Mouse (Mus musculus): ENCODE data around the gene Derl2. TPM values are rescaled to one million over a fixed set of nuclear protein-coding genes. Genes with fewer than 3 reads are reported as not detected.

The Derl2 gene
- total RNA-seq, 1 experiment: 45.1 TPM

- peaks cover 12% of the 10 kb centered on the region for H3K36me3 ChIP-seq (ENCODE audit: control insufficient read depth, insufficient read depth, low read length, poor library complexity, severe bottlenecking)
- no peaks in the 10 kb centered on the region; a peak in 1 of 4 replicates for H3K4me1 ChIP-seq (ENCODE audit: control insufficient read depth in 2 of 2, insufficient read depth in 2 of 2, low read length in 2 of 2, poor library complexity in 1 of 2)
- no peaks in the 10 kb centered on the region for H3K9me3 ChIP-seq (ENCODE audit: control insufficient read depth, insufficient read depth, low read depth, low read length)
- no peak overlapping the region for H3K9ac ChIP-seq (ENCODE audit: insufficient read depth, low read depth, low read length, poor library complexity, severe bottlenecking)
- H3K4me3 ChIP-seq (ENCODE audit: insufficient read depth in 1 of 2, low read depth in 1 of 2, low read length in 2 of 2, poor library complexity in 1 of 2, severe bottlenecking in 1 of 2): no peak overlapping the region
- in situ Hi-C loops (cut with MboI; ENCODE audit: low sequenced_read_pairs in 2 of 2, unreplicated experiment in 2 of 2): no loop called here
- TF ChIP-seq ZC3H11A (IDR thresholded peaks at IDR 0.05; ENCODE audit: borderline replicate concordance, low read depth, low read length) (no peak), MAFK (IDR thresholded peaks at IDR 0.05; ENCODE audit: insufficient read depth, low read depth, low read length) (no peak), ZNF384 (IDR thresholded peaks at IDR 0.05; ENCODE audit: low read depth, low read length) (no peak), CHD2 (IDR thresholded peaks at IDR 0.05; ENCODE audit: low read depth, low read length) (no peak), HCFC1 (IDR thresholded peaks at IDR 0.05; ENCODE audit: borderline replicate concordance, insufficient read depth, low read length) (no peak)
- no peak overlapping the region for H3K27ac ChIP-seq (ENCODE audit: insufficient read depth, low read depth, low read length, poor library complexity, severe bottlenecking)
- no peak for DNase-seq (ENCODE audit: low read depth, low spot score)
Measured at GRCm38 (mm10) chr11:71007026-71007425, 12.6 kb downstream of the Derl2 start.

- TF ChIP-seq HCFC1 (IDR thresholded peaks at IDR 0.05; ENCODE audit: borderline replicate concordance, insufficient read depth, low read length): no peak
- TF ChIP-seq MAFK (IDR thresholded peaks at IDR 0.05; ENCODE audit: insufficient read depth, low read depth, low read length): no peak
- TF ChIP-seq ZC3H11A (IDR thresholded peaks at IDR 0.05; ENCODE audit: borderline replicate concordance, low read depth, low read length): no peak
- TF ChIP-seq ZNF384 (IDR thresholded peaks at IDR 0.05; ENCODE audit: low read depth, low read length): no peak
- TF ChIP-seq CHD2 (IDR thresholded peaks at IDR 0.05; ENCODE audit: low read depth, low read length): no peak
- Histone ChIP-seq H3K27ac (ENCODE audit: insufficient read depth, low read depth, low read length, poor library complexity, severe bottlenecking) (no peak overlapping the region), H3K9ac (ENCODE audit: insufficient read depth, low read depth, low read length, poor library complexity, severe bottlenecking) (no peak overlapping the region), H3K4me1 (ENCODE audit: control insufficient read depth in 2 of 2, insufficient read depth in 2 of 2, low read length in 2 of 2, poor library complexity in 1 of 2) (no peaks in the 10 kb centered on the region; a peak in 1 of 4 replicates), H3K9me3 (ENCODE audit: control insufficient read depth, insufficient read depth, low read depth, low read length) (no peaks in the 10 kb centered on the region), H3K4me3 (ENCODE audit: insufficient read depth in 1 of 2, low read depth in 1 of 2, low read length in 2 of 2, poor library complexity in 1 of 2, severe bottlenecking in 1 of 2) (peak overlapping the region in 1 of 2 experiments; percentile 22; a peak in 1 of 4 replicates), H3K36me3 (ENCODE audit: control insufficient read depth, insufficient read depth, low read length, poor library complexity, severe bottlenecking) (peaks cover 7% of the 10 kb centered on the region; the same call in 1 of the 2 replicates)
- no peak for DNase-seq (ENCODE audit: low read depth, low spot score)
- in situ Hi-C loops (cut with MboI; ENCODE audit: low sequenced_read_pairs in 2 of 2, unreplicated experiment in 2 of 2): no loop called here
Measured at GRCm38 (mm10) chr11:71005046-71005445, 14.6 kb downstream of the Derl2 start.

- DNase-seq (ENCODE audit: low read depth, low spot score): peak; percentile 97
- Histone ChIP-seq H3K4me1 (ENCODE audit: control insufficient read depth in 2 of 2, insufficient read depth in 2 of 2, low read length in 2 of 2, poor library complexity in 1 of 2) (no peaks in the 10 kb centered on the region; a peak in 1 of 4 replicates), H3K4me3 (ENCODE audit: insufficient read depth in 1 of 2, low read depth in 1 of 2, low read length in 2 of 2, poor library complexity in 1 of 2, severe bottlenecking in 1 of 2) (peak within 1 kb of the TSS; percentile 86 to 92), H3K36me3 (ENCODE audit: control insufficient read depth, insufficient read depth, low read length, poor library complexity, severe bottlenecking) (peaks cover 9% of the 10 kb centered on the region), H3K9ac (ENCODE audit: insufficient read depth, low read depth, low read length, poor library complexity, severe bottlenecking) (peak within 1 kb of the TSS; percentile 86), H3K9me3 (ENCODE audit: control insufficient read depth, insufficient read depth, low read depth, low read length) (no peaks in the 10 kb centered on the region), H3K27ac (ENCODE audit: insufficient read depth, low read depth, low read length, poor library complexity, severe bottlenecking) (no peak within 1 kb of the TSS)
- in situ Hi-C loops (cut with MboI; ENCODE audit: low sequenced_read_pairs in 2 of 2, unreplicated experiment in 2 of 2): no loop called here
- no peak for TF ChIP-seq MAFK (IDR thresholded peaks at IDR 0.05; ENCODE audit: insufficient read depth, low read depth, low read length)
- peak; percentile 99 for TF ChIP-seq HCFC1 (IDR thresholded peaks at IDR 0.05; ENCODE audit: borderline replicate concordance, insufficient read depth, low read length)
- peak; percentile 81 for TF ChIP-seq CHD2 (IDR thresholded peaks at IDR 0.05; ENCODE audit: low read depth, low read length)
- no peak for TF ChIP-seq ZC3H11A (IDR thresholded peaks at IDR 0.05; ENCODE audit: borderline replicate concordance, low read depth, low read length)
- no peak for TF ChIP-seq ZNF384 (IDR thresholded peaks at IDR 0.05; ENCODE audit: low read depth, low read length)
Measured at GRCm38 (mm10) chr11:71004316-71004773, 15.3 kb downstream of the Derl2 start, which contains the start of gene Dhx33. Gene Dhx33 (minus strand): TSS chr11:71004437.

GRCm38 (mm10) chr11:71003611-71004315 is 15.9 kb downstream of the Derl2 start:
- H3K4me3 ChIP-seq (ENCODE audit: insufficient read depth in 1 of 2, low read depth in 1 of 2, low read length in 2 of 2, poor library complexity in 1 of 2, severe bottlenecking in 1 of 2): peak overlapping the region; percentile 86 to 92
- in situ Hi-C loops (cut with MboI; ENCODE audit: low sequenced_read_pairs in 2 of 2, unreplicated experiment in 2 of 2): no loop called here
- no peaks in the 10 kb centered on the region for H3K9me3 ChIP-seq (ENCODE audit: control insufficient read depth, insufficient read depth, low read depth, low read length)
- peak overlapping the region; percentile 86 for H3K9ac ChIP-seq (ENCODE audit: insufficient read depth, low read depth, low read length, poor library complexity, severe bottlenecking)
- no peak for TF ChIP-seq HCFC1 (IDR thresholded peaks at IDR 0.05; ENCODE audit: borderline replicate concordance, insufficient read depth, low read length)
- TF ChIP-seq MAFK (IDR thresholded peaks at IDR 0.05; ENCODE audit: insufficient read depth, low read depth, low read length): no peak
- no peak for TF ChIP-seq ZC3H11A (IDR thresholded peaks at IDR 0.05; ENCODE audit: borderline replicate concordance, low read depth, low read length)
- no peak for TF ChIP-seq CHD2 (IDR thresholded peaks at IDR 0.05; ENCODE audit: low read depth, low read length)
- TF ChIP-seq ZNF384 (IDR thresholded peaks at IDR 0.05; ENCODE audit: low read depth, low read length): no peak
- H3K36me3 ChIP-seq (ENCODE audit: control insufficient read depth, insufficient read depth, low read length, poor library complexity, severe bottlenecking): peaks cover 11% of the 10 kb centered on the region
- no peak for DNase-seq (ENCODE audit: low read depth, low spot score)
- no peak overlapping the region for H3K27ac ChIP-seq (ENCODE audit: insufficient read depth, low read depth, low read length, poor library complexity, severe bottlenecking)
- H3K4me1 ChIP-seq (ENCODE audit: control insufficient read depth in 2 of 2, insufficient read depth in 2 of 2, low read length in 2 of 2, poor library complexity in 1 of 2): no peaks in the 10 kb centered on the region; a peak in 1 of 4 replicates

Measured in ES-E14 (cell line).